Mouse (Mus musculus) right cerebral cortex, adult 2 months (tissue): ENCODE data around the gene Tpk1.
"Not testable (repeated sequence)": the region's sequence is repeated elsewhere in the genome, so short reads cannot be mapped to it uniquely, and the experiment has no call there.

ENCODE experiments used
- DNase-seq, 2 experiments: peaks; one replicate each; pipeline ENCODE4 v3.0.0; 2021 to 2022; ENCODE audit warnings: low spot score in 2 of 2

The Tpk1 gene

DNA sequence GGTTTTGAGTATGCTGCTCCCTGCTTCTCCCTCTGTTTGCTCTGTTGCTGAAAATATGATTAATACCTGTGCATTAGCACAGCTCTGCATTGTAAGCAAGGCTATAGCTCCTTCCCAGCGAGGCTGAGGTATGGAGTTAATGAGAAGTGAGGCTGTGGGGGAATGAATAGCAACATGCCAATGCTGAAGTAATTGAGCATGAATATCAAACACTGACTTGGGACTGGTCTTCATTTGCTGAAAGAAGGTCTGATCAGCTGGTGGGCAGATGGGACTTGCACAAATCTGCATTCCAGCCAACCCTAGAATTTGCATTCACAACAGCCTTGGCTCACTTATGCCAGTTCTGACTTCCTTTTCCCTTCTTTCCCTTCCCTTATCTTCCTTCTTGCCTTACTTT is 144.0 kb downstream of the Tpk1 start:
- no peak for DNase-seq

- no peak for DNase-seq
These were observed 145.9 kb downstream of the Tpk1 start for GRCm38 (mm10) chr6:43520218-43520617.

DNA sequence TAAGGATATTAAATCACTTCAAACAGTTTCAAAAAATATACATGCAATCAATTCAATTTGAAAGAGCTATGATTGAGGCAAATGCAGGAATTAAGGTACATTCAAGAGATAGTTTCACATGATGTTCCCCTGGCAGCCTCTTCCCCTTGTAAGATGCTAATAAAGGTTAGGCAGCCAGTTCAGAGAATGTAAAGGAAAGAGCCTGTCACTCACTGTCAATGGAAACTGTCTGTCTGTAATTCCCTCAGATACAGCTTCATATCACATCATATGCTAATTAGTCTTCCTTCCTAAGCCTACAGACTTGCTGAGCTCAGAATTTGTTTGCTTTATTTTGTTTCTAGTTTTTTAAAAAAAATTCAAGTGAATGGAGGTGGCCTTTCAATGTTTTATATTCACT is 147.7 kb downstream of the Tpk1 start:
- no peak for DNase-seq

GRCm38 (mm10) chr6:43517316-43517655 is 148.8 kb downstream of the Tpk1 start:
- no peak for DNase-seq

- no peak for DNase-seq
These were observed 149.3 kb downstream of the Tpk1 start for GRCm38 (mm10) chr6:43516593-43517315.

- DNase-seq = not testable (repeated sequence)
These were observed 159.2 kb downstream of the Tpk1 start for GRCm38 (mm10) chr6:43506686-43507385.

- no peak for DNase-seq
These were observed 161.4 kb downstream of the Tpk1 start for GRCm38 (mm10) chr6:43504609-43505230.

DNA sequence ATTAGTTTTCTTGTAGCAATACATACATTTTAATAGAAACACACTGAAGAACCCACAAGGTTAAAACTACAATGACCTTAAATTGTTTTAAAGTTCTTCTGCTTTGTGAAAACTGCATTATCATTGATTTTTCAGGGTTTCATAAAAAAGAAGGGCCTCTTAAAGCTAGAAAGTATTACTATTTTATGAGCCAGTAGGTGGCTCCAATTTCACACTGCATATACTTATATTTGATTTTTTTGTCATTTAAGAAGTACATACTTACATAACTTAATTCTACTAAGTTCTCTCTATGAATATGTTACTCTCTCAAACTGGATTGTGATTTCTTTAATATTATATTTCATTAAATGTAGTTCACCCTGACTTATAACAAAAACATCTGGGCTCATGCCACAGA is 173.7 kb downstream of the Tpk1 start:
- DNase-seq = no peak

- no peak for DNase-seq
These were observed 179.4 kb downstream of the Tpk1 start for GRCm38 (mm10) chr6:43486691-43487090.

GRCm38 (mm10) chr6:43480687-43481086 is 185.4 kb downstream of the Tpk1 start:
- no peak for DNase-seq

DNA sequence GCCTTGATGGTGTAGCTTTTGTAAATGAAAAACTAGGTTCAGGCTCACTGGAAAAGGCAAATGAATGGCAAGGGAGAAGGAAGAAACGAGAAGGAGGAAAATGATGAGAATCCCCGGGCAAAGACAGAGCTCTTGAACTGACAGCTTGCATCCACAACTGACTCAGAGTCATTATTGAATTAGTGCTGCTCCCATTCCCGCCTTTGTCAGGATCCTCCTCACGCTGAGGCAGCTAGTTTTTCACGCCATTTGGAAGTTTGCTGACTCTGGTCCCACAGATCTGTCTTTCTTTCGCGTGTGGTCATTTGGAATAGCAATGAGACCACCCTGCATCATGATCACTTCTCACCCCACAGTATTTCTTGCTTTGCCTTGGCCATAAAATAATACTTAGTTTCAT is 187.3 kb downstream of the Tpk1 start:
- no peak for DNase-seq

- DNase-seq = no peak
These were observed 189.7 kb downstream of the Tpk1 start for GRCm38 (mm10) chr6:43476406-43476805.

DNA sequence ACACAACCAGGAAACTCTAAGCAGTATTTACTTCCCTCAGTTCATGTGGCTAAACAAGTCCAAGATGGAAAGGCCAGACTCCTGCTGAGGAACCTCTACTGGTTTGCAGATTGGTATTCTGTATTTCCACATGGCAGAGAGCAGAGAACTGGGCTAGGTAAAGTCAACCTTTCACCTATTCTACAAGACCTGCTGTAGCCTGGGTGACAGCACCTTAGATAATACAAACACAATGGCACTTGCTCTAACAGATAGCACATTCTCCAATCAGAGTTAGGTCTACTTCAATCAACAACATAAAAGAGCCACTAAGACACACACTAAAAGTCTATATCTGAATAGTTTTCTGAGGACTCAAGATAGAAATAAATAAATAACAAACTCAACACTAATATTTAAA is 190.2 kb downstream of the Tpk1 start:
- DNase-seq = no peak

DNA sequence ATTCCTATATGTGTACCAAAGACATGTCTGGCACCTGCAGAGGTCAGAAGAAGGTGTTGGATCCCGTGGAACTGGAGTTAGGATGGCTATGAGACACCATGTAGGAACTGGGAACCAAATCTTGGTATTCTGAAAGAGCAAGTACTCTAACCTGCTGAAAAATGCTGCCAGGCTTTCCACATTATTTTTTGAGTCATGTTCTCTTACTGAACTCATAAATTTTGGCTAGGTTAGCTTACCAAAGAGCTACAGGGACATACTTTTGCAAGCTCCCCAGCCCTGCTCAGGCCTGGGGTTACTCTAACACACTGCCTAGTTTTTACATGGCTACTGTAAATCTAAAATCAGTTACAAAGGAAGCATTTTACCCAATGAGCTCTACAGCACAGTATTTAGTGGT is 194.5 kb downstream of the Tpk1 start:
- DNase-seq = no peak

DNA sequence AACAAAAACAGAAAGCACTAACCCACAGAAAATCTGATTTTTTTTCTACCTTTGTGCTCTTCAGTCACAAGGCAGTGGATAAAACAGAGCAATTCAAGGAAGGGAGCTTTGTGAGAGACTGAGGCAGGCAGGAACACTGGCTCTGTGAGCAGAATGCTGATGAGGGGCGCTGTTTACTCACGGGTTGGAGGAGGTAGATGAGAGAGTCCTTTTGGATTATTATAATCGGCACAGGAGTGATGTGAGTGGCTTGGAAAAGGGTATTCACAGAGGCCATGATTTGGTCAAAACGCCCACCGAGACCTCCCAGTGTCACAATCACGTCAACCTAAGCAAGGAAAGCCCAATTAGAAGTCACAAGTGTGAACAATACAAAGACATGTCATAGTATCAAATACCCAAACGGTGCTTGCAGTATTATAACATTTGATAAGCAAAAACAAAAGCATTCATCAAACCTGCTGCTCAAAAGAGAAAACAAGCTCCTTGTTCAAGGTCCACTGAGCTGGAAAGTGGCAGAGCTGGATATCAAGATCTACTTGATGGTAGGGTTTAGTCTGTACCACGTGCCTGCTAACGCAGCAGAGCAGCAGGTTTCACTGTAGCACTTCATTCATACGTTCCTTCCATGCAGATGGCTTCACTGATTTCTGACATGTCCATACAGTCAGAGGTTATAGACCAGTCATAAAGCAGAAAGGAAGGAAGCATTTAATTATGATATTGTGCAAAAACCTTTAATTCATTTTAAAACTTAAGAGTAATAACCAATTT is 197.1 kb downstream of the Tpk1 start:
- no peak for DNase-seq

GRCm38 (mm10) chr6:43462849-43463369 is 203.2 kb downstream of the Tpk1 start:
- DNase-seq = no peak

DNA sequence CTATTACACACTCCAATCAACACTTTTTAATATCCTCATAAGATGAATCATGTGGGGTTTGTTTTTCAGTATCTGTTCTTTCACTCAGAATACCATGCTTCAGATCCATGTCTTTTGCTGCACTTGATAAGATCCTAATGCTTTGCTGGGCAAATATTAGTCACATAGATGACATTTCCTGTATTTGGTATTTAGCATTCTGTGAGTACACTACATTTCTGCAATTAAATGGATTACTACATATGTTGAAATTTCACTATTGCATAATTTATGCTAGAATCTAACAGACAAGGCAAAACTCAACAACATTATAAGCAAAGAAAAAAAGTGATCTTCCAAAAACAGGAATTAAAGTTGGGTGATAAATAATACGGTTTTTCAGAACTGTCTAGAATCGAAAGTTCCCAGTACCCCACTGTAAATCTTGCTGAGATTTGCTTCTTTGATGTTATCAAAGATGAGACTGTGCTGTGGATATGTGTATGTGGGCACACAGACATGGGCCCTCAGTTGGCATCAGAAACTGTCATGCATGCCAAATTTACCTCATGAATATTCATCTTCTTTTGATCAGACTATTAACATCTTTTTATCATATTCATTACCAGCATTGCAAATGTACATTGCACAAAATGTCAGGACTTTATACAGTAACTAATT is 203.8 kb downstream of the Tpk1 start:
- DNase-seq = no peak

- DNase-seq = no peak
These were observed 207.0 kb downstream of the Tpk1 start for GRCm38 (mm10) chr6:43459082-43459481.

GRCm38 (mm10) chr6:43457989-43458388 is 208.1 kb downstream of the Tpk1 start:
- no peak for DNase-seq

GRCm38 (mm10) chr6:43449498-43449897 is 216.6 kb downstream of the Tpk1 start:
- no peak for DNase-seq

- DNase-seq = no peak
These were observed 220.2 kb downstream of the Tpk1 start for GRCm38 (mm10) chr6:43445856-43446255.

DNA sequence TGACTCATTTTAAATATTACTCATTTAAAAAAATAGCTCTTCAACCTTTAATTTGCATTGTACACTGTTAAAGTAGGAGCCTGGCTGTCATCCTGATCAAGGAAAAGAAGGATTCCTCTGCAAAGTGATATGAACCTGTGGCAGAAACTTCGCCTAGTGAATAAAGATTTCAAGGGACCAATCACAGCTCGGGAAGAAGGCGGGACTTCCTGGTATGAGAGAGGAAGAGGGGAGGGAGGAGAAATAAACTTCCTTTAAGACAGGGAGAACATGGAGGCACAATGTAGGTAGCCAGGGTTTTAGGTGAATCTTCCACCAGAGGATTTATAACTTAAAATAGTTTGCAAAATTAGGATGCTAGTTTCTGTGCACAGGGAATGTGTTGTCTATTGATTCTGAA is 223.9 kb downstream of the Tpk1 start:
- DNase-seq = no peak
